Mouse (Mus musculus) lung, postnatal 14 days (tissue): Measurements from ENCODE around the gene Adck1.

ENCODE experiments used
- DNase-seq: peaks from one replicate; pipeline ENCODE4 v3.0.0; 2021

The Adck1 gene

GRCm38 (mm10) chr12:88476702-88477101 lies 116.3 kb downstream of the Adck1 start:
- no peak for DNase-seq

- no peak for DNase-seq
Measured at GRCm38 (mm10) chr12:88481657-88482056, 121.3 kb downstream of the Adck1 start.

GRCm38 (mm10) chr12:88490881-88491280 lies 130.5 kb downstream of the Adck1 start:
- DNase-seq, result no peak
